Mouse (Mus musculus) cortical plate, adult 2 months (tissue): ENCODE results near the gene Egfl8. TPM values are rescaled to one million over a fixed set of nuclear protein-coding genes. Genes with fewer than 3 reads are reported as not detected.
A peak's percentile ranks its signal among the peaks of the same experiment; 100 is the strongest.

Source experiments
- H3K27ac ChIP-seq: fragments of 200-500 bp; 2 replicates; pipeline ENCODE4 v1.5.1; 2012; ENCODE audit warnings: low read length, control low read depth, inconsistent platforms; ENCODE audit not compliant: insufficient read depth
- H3K4me1 ChIP-seq: fragments of 200-500 bp; 2 replicates; pipeline ENCODE4 v1.6.1; 2011; ENCODE audit warnings: low read length; ENCODE audit not compliant: control insufficient read depth, insufficient read depth
- H3K4me3 ChIP-seq: fragments of 200-500 bp; 2 replicates; pipeline ENCODE4 v1.5.1; 2011; ENCODE audit warnings: mild to moderate bottlenecking, low read length, control low read depth; ENCODE audit not compliant: insufficient read depth
- CTCF ChIP-seq: fragments of 200-500 bp; IDR thresholded peaks from 2 replicates; pipeline ENCODE4 v1.5.1; 2011; ENCODE audit warnings: mild to moderate bottlenecking, control low read depth, low read length; ENCODE audit not compliant: insufficient read depth; ENCODE audit errors: extremely low read depth
- POLR2A ChIP-seq: fragments of 200-500 bp; IDR thresholded peaks from 2 replicates; pipeline ENCODE4 v1.6.1; 2011; ENCODE audit warnings: mild to moderate bottlenecking, low read length, control low read depth; ENCODE audit not compliant: insufficient read depth; ENCODE audit errors: extremely low read depth
- polyA plus RNA-seq: library from polyadenylated mRNA; depleted of rRNA; stranded (reverse); fragments of >200 nt; gene quantifications from 2 replicates; pipeline ENCODE4 v1.2.3, GENCODE M21; 2012

Gene Egfl8
- polyA plus RNA-seq, 1 experiment, result 5.3 TPM

DNA sequence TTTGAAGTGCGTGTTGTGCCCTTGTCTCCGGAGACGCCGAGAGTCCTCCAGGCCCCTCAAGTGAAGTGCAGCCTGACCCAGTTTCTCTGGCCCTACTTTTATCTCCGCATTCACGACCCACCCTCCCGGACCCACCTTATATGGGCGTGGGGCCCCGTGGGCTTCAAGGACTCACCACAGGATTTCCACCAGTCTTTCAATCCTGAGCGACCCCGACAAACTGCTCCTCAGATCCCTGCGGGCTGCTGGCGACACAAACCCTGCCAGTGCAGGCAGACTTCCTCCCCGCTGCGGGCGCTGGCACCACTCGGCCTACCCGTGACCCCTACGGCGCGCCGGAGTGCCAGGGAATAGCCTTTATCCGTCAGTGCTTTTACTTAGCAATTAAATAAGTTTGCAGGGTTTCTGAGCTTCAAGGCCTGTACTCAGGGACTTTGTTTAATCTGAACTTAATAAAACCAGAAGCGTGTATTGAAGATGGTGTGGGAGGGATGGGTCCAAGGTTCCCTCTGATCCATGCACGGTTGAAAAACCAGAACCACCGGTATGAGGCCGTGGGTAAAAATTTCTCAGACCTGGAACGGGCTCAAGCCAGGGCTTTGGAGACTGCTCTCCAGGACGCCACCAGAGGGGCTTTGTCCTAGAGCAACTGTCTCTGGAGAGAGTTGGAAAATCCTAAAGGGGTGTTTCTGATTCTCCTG lies 12.3 kb upstream of the Egfl8 start, which contains the start of gene Ppt2:
Gene Ppt2, minus strand, starts transcription at position 568 of the 701 bp plus-strand sequence.
- peaks cover 5% of the 10 kb centered on the region; the same call in 1 of the 2 replicates for H3K4me1 ChIP-seq
- peak within 1 kb of the TSS; percentile 97 for H3K27ac ChIP-seq
- peak within 1 kb of the TSS; percentile 75 for H3K4me3 ChIP-seq
- TF ChIP-seq CTCF (no peak), POLR2A (no peak)

DNA sequence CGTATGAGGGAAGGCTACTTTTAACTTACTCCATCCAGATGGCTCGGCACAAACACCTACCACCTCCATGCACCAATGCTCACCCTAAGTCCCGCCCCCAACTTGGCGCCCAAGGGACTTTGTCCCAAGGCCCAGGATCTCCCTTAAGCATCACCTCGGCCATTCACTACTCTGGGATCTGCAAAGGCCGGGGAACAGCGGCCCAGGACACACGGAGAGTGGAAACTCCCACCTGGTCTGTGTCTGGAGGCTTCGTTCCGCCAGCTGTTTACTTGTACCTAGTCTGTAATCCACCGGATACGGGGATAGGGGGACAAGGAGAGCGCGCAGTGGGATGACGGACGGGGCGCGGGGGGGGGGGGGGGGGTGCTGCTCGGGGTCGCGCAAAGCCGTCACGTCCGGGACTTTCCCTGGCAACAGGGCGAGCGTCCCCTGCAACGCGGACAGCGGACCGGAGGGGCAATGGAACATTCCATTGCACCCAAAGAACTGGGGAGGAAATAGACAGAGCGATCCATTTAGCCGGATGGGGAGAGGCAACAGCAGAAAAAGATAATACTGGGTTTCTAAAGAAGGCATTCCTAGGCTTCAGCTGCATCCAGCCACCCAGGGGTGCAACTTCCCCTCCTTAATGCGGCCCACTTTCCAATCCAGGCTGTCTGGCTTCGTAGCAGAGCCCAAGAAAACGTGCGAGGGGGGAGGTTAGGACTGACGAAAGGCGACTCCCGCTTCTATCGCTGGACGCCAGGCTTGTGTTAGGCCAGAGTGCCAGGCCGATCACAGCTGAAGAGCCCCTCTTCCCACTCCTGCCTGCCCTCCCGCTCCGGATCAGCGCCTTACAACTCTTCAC lies 11.5 kb upstream of the Egfl8 start:
- H3K4me1 ChIP-seq, result peaks cover 5% of the 10 kb centered on the region; the same call in 1 of the 2 replicates
- H3K4me3 ChIP-seq, result peak overlapping the region; percentile 75
- TF ChIP-seq CTCF, result no peak
- TF ChIP-seq POLR2A, result peak; percentile 81

DNA sequence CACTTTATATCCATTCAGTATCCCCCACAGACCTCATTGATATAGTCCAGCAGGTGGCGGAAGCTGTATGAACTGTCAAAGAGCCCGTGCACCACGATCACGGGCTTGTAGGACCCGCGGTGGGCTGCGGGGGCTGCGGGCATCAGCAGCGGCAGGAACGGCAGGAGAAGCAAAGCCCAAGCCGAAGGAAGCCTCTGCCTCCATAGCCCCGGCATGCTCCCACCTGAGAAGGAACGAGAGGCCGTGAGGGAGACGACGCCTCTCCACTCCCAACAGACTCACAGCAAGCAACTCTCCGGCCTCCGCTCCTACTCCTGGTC lies 11.0 kb upstream of the Egfl8 start:
- peak; percentile 38 for TF ChIP-seq CTCF
- TF ChIP-seq POLR2A, result no peak
- Histone ChIP-seq H3K4me3 (peak overlapping the region; percentile 75), H3K4me1 (peaks cover 5% of the 10 kb centered on the region; the same call in 1 of the 2 replicates), H3K27ac (peak overlapping the region; percentile 55)

More for the DNA sequence above, 11.5 kb upstream of the Egfl8 start:
- H3K27ac ChIP-seq, result peak overlapping the region; percentile 97

DNA sequence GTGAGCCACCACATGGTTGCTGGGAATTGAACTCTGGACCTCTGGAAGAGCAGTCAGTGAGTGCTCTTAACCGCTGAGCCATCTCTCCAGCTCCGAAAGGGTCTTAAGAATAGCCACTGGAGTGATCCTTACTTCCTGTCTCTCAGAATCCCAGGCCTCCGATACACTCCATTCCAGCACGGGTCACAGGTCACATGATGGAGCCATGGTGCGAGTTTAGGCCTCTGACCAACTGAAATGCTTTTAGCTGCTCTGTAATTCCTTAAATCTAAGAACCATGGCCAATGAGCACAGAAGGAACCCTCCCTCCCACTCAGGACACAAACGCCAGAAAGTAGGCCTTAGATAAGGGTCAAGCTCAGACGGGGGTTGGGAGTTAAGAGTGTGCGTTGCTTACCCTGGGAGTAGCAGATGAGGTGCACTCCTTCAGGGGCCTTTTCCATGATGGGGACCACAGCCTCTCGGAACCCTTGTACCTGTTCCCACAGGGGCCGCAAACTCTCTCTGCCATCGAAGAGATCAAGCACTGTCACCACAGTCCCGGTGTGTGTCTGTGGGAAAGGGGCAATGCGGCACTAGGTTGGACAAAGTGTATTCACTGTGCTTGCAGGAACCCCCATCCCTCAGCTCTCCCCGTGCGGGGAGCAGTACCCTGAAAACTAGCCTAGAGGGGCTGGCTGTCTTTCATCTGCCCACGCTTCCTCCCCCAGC lies 10.4 kb upstream of the Egfl8 start:
- no peak for TF ChIP-seq CTCF
- TF ChIP-seq POLR2A, result no peak
- H3K4me3 ChIP-seq, result peak overlapping the region; percentile 75
- peaks cover 5% of the 10 kb centered on the region; the same call in 1 of the 2 replicates for H3K4me1 ChIP-seq
- 0 out of 2 replicates have a peak overlapping the region, but pooled peaks have one; percentile 55 for H3K27ac ChIP-seq

DNA sequence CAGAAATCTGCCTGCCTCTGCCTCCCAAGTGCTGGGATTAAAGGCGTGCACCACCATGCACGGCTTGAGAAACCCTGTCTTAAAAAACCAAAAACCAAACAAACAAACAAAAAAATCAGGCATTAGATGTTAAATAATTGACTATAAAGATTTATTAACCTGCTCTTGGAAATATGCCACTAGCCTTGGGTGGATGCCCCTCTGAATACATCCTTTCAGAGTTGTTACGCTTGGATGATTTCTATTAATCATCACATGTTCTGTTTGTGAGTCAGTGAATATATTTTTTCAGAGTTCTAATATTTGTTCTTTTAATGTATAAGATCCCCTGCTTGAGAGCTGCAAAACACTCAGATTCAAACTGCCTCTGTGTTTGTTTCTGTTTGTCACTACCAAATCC lies 9.2 kb upstream of the Egfl8 start:
- Histone ChIP-seq H3K4me3 (no peak overlapping the region), H3K4me1 (peaks cover 5% of the 10 kb centered on the region; the same call in 1 of the 2 replicates), H3K27ac (no peak overlapping the region)
- TF ChIP-seq POLR2A (no peak), CTCF (no peak)

- TF ChIP-seq POLR2A (no peak), CTCF (0 out of 2 replicates have a peak, but pooled peaks have one; percentile 17)
- Histone ChIP-seq H3K4me1 (no peaks in the 10 kb centered on the region; the same call in 1 of the 2 replicates), H3K27ac (no peak overlapping the region), H3K4me3 (no peak overlapping the region)
Observed at GRCm38 (mm10) chr17:34623161-34623560, 7.4 kb upstream of the Egfl8 start.

GRCm38 (mm10) chr17:34621006-34621405 lies 5.2 kb upstream of the Egfl8 start:
- Histone ChIP-seq H3K27ac (no peak overlapping the region), H3K4me1 (no peaks in the 10 kb centered on the region)
- TF ChIP-seq POLR2A, result no peak
- no peak for TF ChIP-seq CTCF

GRCm38 (mm10) chr17:34618999-34619398 lies 3.2 kb upstream of the Egfl8 start:
- no peak for TF ChIP-seq POLR2A
- peak; percentile 88 for TF ChIP-seq CTCF
- H3K27ac ChIP-seq, result no peak overlapping the region
- H3K4me1 ChIP-seq, result no peaks in the 10 kb centered on the region
- H3K4me3 ChIP-seq, result no peak overlapping the region

More at GRCm38 (mm10) chr17:34621006-34621405, 5.2 kb upstream of the Egfl8 start:
- no peak overlapping the region for H3K4me3 ChIP-seq

GRCm38 (mm10) chr17:34613830-34614229 lies 1.9 kb downstream of the Egfl8 start:
- Histone ChIP-seq H3K4me3 (no peak overlapping the region), H3K27ac (peak overlapping the region; percentile 27; the same call in 1 of the 2 replicates), H3K4me1 (peaks cover 4% of the 10 kb centered on the region)
- no peak for TF ChIP-seq CTCF
- TF ChIP-seq POLR2A, result 0 out of 2 replicates have a peak, but pooled peaks have one; percentile 18
